Mouse (Mus musculus) thymus, adult 2 months (tissue): ENCODE data around the gene Ogfod1. TPM values are rescaled to one million over a fixed set of nuclear protein-coding genes. Genes with fewer than 3 reads are reported as not detected.

ENCODE experiments used
- DNase-seq: peaks from one replicate; pipeline ENCODE4 v3.0.0; 2021
- H3K27ac ChIP-seq: fragments of 200-500 bp; 2 replicates; pipeline ENCODE4 v1.5.1; 2012; ENCODE audit warnings: low read length, control low read depth; ENCODE audit not compliant: control insufficient read depth, insufficient read depth
- H3K27me3 ChIP-seq: fragments of 200-500 bp; 2 replicates; pipeline ENCODE4 v1.6.1; 2012; ENCODE audit warnings: mild to moderate bottlenecking, low read length, moderate library complexity, mixed read lengths; ENCODE audit not compliant: control insufficient read depth, insufficient read depth
- H3K36me3 ChIP-seq: fragments of 200-500 bp; 2 replicates; pipeline ENCODE4 v1.6.1; 2012; ENCODE audit warnings: mild to moderate bottlenecking, low read length, moderate library complexity; ENCODE audit not compliant: control insufficient read depth, insufficient read depth
- H3K4me1 ChIP-seq: fragments of 200-500 bp; replicated peaks from 2 replicates; pipeline ENCODE4 v1.6.1; 2012; ENCODE audit warnings: low read length; ENCODE audit not compliant: control insufficient read depth, insufficient read depth
- H3K4me3 ChIP-seq: fragments of 200-500 bp; 2 replicates; pipeline ENCODE4 v1.5.1; 2012; ENCODE audit warnings: mild to moderate bottlenecking, low read length, control low read depth, moderate library complexity; ENCODE audit not compliant: control insufficient read depth, insufficient read depth
- CTCF ChIP-seq: fragments of 200-500 bp; IDR thresholded peaks from 2 replicates; pipeline ENCODE4 v1.5.1; 2012; ENCODE audit warnings: mild to moderate bottlenecking, control low read depth, low read length, moderate library complexity, borderline replicate concordance; ENCODE audit not compliant: control insufficient read depth, poor library complexity, insufficient read depth; ENCODE audit errors: extremely low read depth
- POLR2A ChIP-seq: fragments of 200-500 bp; IDR thresholded peaks from 2 replicates; pipeline ENCODE4 v1.6.1; 2012; ENCODE audit warnings: mild to moderate bottlenecking, low read length, control low read depth, moderate library complexity; ENCODE audit not compliant: control insufficient read depth, poor library complexity, insufficient read depth; ENCODE audit errors: extremely low read depth
- WGBS: fragments of 180-500 bp; shearing (Covaris S2); methylation state at CpG from one replicate; pipeline ENCODE4 v1.1.7; 2018; 5-methylcytosine and 5-hydroxymethylcytosine counted together
- polyA plus RNA-seq: library from polyadenylated mRNA; depleted of rRNA; stranded (reverse); fragments of >200 nt; gene quantifications from 2 replicates; pipeline ENCODE4 v1.2.3, GENCODE M21; 2012; rRNA removed

Gene Ogfod1
- polyA plus RNA-seq: 8.8 and 9.0 TPM in 2 replicates

DNA sequence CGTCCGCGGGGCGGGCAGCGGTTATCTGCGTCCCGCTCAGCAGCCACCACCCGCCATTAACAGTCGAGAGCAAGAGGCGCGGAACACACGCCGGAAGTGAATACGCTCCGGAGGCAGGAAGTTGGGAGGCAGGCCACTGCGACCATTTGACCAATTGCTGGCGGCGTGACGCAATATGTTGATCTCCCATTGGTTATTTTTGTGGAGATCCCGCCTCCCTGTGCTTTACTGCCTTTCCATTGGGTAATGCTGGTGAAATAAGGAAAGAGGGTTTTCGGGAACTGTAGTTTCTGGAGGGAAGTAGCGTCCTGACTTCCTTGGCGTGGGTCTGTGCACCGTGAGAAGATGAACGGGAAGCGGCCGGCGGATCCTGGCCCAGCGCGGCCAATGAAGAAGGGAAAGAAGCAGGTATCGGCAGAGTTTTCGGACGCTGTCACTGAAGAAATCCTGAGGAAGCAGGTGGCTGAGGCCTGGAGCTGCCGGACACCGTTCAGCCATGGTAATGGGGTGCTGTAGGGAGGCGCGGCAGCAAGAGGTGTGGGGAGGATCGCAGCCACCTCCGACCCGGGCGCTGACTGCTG, at the start of gene Ogfod1, which contains the start of gene Nudt21:
Gene Ogfod1 (plus strand): TSS at position 255 of the 581 bp plus-strand sequence.
Gene Nudt21 (minus strand): TSS at position 88 of the 581 bp plus-strand sequence.
- WGBS: under 1% methylated on average over 41 of the region's 41 CpGs
- Histone ChIP-seq H3K27me3 (no peaks in the 10 kb centered on the region), H3K4me3 (peak within 1 kb of the TSS; percentile 99), H3K36me3 (no peaks in the 10 kb centered on the region), H3K27ac (peak within 1 kb of the TSS; percentile 39; the same call in 1 of the 2 replicates), H3K4me1 (peaks cover 9% of the 10 kb centered on the region)
- no peak for TF ChIP-seq CTCF
- peak; percentile 41; the same call in 1 of the 2 replicates for TF ChIP-seq POLR2A
- peak; percentile 91 for DNase-seq

DNA sequence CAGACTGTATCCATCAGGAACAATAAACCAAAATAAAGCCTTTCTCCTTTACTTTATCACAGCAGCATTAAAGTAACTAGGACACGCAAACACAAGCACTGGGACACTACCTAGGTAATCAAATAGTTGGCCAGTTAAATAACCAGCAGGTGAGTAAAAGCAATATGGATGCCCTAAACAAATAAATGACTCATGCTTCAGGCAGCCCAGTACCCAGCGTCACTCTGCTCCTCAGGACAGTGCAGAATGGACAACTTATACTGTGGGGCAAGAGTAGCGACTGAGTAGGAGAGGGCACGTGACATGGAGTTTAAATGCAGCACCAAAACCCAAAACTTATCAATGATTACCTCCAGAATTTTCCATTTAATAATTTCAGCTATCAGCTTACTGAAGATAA, 47.3 kb upstream of the Ogfod1 start:
- TF ChIP-seq POLR2A (no peak), CTCF (no peak)
- peaks cover 18% of the 10 kb centered on the region; the same call in 1 of the 2 replicates for H3K36me3 ChIP-seq
- DNase-seq: no peak
- H3K4me1 ChIP-seq: no peaks in the 10 kb centered on the region
- 98% methylated on average over 4 of the region's 4 CpGs for WGBS
- no peaks in the 10 kb centered on the region for H3K27me3 ChIP-seq
- H3K4me3 ChIP-seq: no peak overlapping the region
- no peak overlapping the region for H3K27ac ChIP-seq

DNA sequence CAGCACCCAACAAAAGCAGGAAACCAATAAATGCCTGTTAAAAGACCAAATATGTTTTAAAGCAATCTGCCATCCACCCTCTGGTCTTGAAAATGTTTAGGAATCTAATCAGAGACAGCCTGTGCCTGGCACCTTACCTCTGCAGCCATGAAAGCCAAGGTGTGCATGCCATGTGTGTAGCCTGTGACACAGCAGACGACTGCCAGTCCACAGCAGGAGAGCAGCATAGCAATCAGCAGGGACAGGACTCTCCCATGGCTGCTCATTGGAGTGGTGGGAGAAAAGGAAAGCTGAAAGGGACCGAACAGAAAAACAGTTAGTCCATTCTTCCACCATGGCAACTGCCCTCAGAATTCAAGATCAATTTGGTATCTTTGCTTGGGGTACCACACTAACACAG, 38.0 kb upstream of the Ogfod1 start:
- DNase-seq: no peak
- no peak overlapping the region for H3K4me3 ChIP-seq
- 96% methylated on average over 2 of the region's 2 CpGs for WGBS
- H3K4me1 ChIP-seq: no peaks in the 10 kb centered on the region
- no peak overlapping the region for H3K27ac ChIP-seq
- peaks cover 33% of the 10 kb centered on the region for H3K36me3 ChIP-seq
- H3K27me3 ChIP-seq: no peaks in the 10 kb centered on the region
- TF ChIP-seq POLR2A (no peak), CTCF (no peak)

DNA sequence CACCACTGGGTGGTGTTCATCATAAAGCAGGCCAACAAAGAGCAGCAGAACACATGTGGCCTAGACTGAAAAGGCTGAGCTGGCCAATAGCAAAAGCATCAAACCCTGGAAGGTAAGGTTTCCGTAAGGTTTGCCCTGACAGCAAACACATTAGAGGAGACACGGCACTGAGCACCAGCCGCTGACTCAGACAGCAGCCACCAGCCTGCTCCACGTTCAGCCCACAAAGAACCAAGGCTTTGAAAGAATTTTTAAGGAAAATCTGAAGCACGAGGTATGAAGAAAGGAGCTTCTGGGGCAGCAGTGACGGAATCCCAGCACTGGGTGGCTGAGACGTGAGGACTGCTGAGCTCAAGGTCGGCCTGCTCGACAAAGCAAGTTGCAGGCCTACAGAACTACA, 32.9 kb upstream of the Ogfod1 start:
- H3K27me3 ChIP-seq: no peaks in the 10 kb centered on the region
- H3K27ac ChIP-seq: no peak overlapping the region
- TF ChIP-seq CTCF: no peak
- TF ChIP-seq POLR2A: no peak
- no peak for DNase-seq
- peaks cover 22% of the 10 kb centered on the region for H3K36me3 ChIP-seq
- no peak overlapping the region for H3K4me3 ChIP-seq
- 98% methylated on average over 9 of the region's 9 CpGs for WGBS
- peaks cover 3% of the 10 kb centered on the region for H3K4me1 ChIP-seq

DNA sequence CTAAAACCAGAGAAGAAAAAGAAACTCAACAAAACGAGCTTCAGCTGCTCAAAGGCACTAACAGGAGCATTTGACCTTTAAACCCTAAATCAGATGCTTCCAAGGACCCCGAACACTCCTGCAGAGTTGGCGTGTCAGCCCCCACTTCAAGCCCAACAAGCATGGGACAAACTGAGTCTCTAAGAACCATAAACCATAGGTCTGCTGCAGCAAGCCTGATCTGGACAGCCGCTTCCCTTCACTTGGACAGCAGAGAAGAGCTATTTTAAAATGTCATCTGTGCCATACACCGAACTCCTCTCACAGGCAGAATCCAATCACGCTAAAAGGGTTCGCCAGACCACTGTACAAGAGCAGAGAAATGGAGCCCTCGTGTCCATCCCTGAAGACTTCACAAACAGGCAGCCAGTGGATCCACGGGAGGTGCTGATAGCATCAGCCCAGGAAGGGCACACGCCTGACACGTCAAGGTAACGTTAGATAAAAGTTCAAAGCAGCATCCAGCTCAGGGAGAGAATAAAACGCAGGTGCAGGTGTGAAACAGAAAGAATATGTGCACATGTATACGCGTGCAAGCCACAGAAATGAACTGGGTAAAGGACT, 27.7 kb upstream of the Ogfod1 start:
- H3K4me1 ChIP-seq: peaks cover 20% of the 10 kb centered on the region
- 48% methylated on average over 15 of the region's 15 CpGs for WGBS
- H3K27ac ChIP-seq: no peak overlapping the region
- H3K27me3 ChIP-seq: no peaks in the 10 kb centered on the region
- TF ChIP-seq POLR2A: no peak
- no peak for TF ChIP-seq CTCF
- peak; percentile 6 for DNase-seq
- no peaks in the 10 kb centered on the region for H3K36me3 ChIP-seq
- no peak overlapping the region for H3K4me3 ChIP-seq

DNA sequence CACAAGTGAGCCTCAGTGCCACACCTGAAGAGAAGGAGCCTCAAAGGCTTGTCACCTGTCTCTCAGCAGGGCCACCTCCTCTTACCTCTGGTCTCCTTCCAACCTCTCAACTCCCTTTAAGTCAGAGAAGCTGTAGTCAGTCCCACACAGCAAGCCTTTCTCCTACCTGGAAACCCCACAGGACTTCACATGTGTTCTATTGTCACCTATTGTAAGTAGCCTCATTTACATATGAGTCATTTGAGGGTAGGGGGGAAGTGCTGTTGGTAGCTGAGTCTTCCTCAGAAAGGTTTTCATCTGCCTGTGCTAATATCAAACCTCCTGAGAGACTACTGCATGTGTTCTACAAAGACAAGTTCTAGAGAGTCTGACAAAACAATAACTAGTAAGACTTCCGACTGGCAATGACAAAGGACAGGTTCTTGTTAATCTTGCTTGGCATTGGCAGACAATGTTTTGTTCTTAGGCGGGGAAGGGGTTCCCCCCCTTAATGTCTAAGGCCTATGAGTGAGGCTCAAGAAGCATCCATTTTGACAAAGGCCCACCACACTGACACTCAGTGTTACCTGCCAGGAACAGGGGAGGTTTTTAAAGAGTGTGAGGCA, 26.8 kb upstream of the Ogfod1 start:
- no peak for DNase-seq
- Histone ChIP-seq H3K4me1 (peaks cover 20% of the 10 kb centered on the region), H3K27ac (no peak overlapping the region; the same call in 1 of the 2 replicates), H3K36me3 (no peaks in the 10 kb centered on the region), H3K4me3 (no peak overlapping the region), H3K27me3 (no peaks in the 10 kb centered on the region)
- 88% methylated on average over 2 of the region's 2 CpGs for WGBS
- no peak for TF ChIP-seq POLR2A
- TF ChIP-seq CTCF: no peak

DNA sequence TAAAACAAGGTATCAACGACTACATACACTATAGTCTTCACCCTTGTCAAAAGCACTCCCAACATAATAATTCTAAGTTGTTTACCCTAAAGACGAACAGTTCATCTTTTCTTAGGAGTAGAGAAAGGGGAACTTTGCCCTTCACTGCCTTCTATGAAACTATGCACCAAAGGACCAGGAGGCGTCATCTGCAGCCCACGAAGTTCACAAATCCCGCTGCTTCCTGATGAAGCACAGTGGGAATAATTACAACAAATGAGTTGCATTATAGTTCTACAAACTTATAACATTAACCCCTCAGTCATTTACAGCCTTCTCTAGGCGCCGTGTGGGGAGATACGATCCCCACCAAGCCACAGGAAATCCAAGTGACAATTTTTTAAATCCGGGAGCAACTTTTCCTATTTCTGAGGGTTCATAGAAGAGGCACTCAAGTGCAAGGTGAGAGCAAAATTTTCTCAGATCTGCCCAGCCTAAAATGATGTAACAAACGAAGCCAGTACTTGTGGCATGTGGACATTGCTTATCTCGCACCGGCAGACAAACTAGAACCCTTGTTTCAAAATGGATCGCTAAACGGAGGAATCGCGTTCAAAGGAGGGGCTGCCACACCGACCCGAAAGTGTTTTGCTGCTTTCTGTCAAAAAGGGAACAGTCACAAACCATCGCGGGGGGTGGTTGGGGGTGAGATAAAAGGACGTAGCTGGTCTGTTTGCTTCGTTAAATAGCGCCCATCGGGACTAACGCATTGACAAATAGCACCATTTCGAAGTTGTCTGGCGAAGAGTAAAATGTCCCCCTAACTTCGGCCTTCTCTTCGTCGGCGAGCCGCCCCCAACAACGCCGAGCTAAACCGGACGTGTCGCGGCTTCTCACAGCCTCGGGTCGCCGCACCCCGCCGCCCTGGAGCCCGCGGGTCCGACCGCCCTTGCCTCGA, 25.7 kb upstream of the Ogfod1 start:
- peak overlapping the region; percentile 83 for H3K4me3 ChIP-seq
- WGBS: 4% methylated on average over 48 of the region's 48 CpGs
- H3K27ac ChIP-seq: no peak overlapping the region
- TF ChIP-seq POLR2A (0 out of 2 replicates have a peak, but pooled peaks have one; percentile 12), CTCF (no peak)
- H3K27me3 ChIP-seq: no peaks in the 10 kb centered on the region
- DNase-seq: no peak
- no peaks in the 10 kb centered on the region for H3K36me3 ChIP-seq
- peaks cover 20% of the 10 kb centered on the region for H3K4me1 ChIP-seq
